In genomic region chr16:97169901-97170512, GRCm38 (mm10) we compare ENCODE assay signal across 8 mouse cellular contexts. TPM values are rescaled to one million over a fixed set of nuclear protein-coding genes. Genes with fewer than 3 reads are reported as not detected.
DNase-seq lines count a peak whose midpoint lies in the region; ATAC-seq and TF ChIP-seq lines count a peak whose summit lies in the region.

No protein-coding gene starts in this region.

- H3K4me2 ChIP-seq in kidney, embryonic 16.5 days (replicated peaks; ENCODE audit: low read depth, low read length): peak overlapping the region; percentile 95
- peak overlapping the region; percentile 15; the same call in 1 of the 2 replicates for H3K4me2 ChIP-seq in liver, embryonic 14.5 days (ENCODE audit: low read depth)
- peak overlapping the region; percentile 57 for H3K4me2 ChIP-seq in stomach, postnatal 0 days (replicated peaks; ENCODE audit: low read depth)

- no peaks in the 10 kb centered on the region for H3K9me3 ChIP-seq in kidney, embryonic 16.5 days (ENCODE audit: low read length)
- no peaks in the 10 kb centered on the region for H3K9me3 ChIP-seq in hindbrain, embryonic 10.5 days
- H3K9me3 ChIP-seq in liver, embryonic 14.5 days (ENCODE audit: control insufficient read depth, low read length): no peaks in the 10 kb centered on the region
- H3K9me3 ChIP-seq in stomach, postnatal 0 days (ENCODE audit: control insufficient read depth, low read length): no peaks in the 10 kb centered on the region

- no peak overlapping the region for H3K27ac ChIP-seq in kidney, embryonic 16.5 days (ENCODE audit: low read length)
- peak overlapping the region; percentile 22 for H3K27ac ChIP-seq in cortical plate, adult 2 months (ENCODE audit: insufficient read depth, low read length)
- peak overlapping the region; percentile 82 for H3K27ac ChIP-seq in hindbrain, embryonic 10.5 days
- H3K27ac ChIP-seq in liver, embryonic 14.5 days: no peak overlapping the region
- no peak overlapping the region for H3K27ac ChIP-seq in stomach, postnatal 0 days (replicated peaks)

- TF ChIP-seq EP300 in liver, embryonic 14.5 days (IDR thresholded peaks at IDR 0.05; ENCODE audit: low read depth): no peak
- TF ChIP-seq EP300 in stomach, postnatal 0 days (optimal IDR thresholded peaks at IDR 0.05): no peak

- 3% methylated on average over 18 of the region's 51 CpGs for WGBS in kidney, embryonic 16.5 days
- under 1% methylated on average over 51 of the region's 51 CpGs for WGBS in hindbrain, embryonic 10.5 days
- 3% methylated on average over 50 of the region's 51 CpGs for WGBS in liver, embryonic 14.5 days (ENCODE audit: insufficient replicate concordance)
- 2% methylated on average over 39 of the region's 51 CpGs for WGBS in stomach, postnatal 0 days

- DNase-seq in kidney, postnatal 14 days: no peak
- DNase-seq in hindbrain, embryonic 10.5 days (ENCODE audit: low spot score): peak; percentile 45
- no peak for DNase-seq in liver, embryonic 14.5 days (ENCODE audit: low read depth in 3 of 3, low spot score in 3 of 3)
- DNase-seq in stomach, postnatal 0 days (ENCODE audit: low spot score): no peak
- DNase-seq in urinary bladder, adult 2 months (ENCODE audit: low spot score): no peak
- DNase-seq in kidney, adult 9 months: no peak

- peak; percentile 65; the same call in 1 of the 2 replicates for ATAC-seq in kidney, embryonic 16.5 days (ENCODE audit: low FRiP score, low TSS enrichment)
- no peak for ATAC-seq in liver, embryonic 14.5 days (ENCODE audit: insufficient read depth)
- ATAC-seq in stomach, postnatal 0 days (ENCODE audit: low FRiP score, low TSS enrichment): no peak

- TF ChIP-seq CTCF in cortical plate, adult 2 months (IDR thresholded peaks at IDR 0.05; ENCODE audit: extremely low read depth, insufficient read depth, low read length): no peak
- TF ChIP-seq CTCF in liver, embryonic 14.5 days (IDR thresholded peaks at IDR 0.05; ENCODE audit: low read depth): no peak
- no peak for TF ChIP-seq CTCF in stomach, postnatal 0 days (IDR thresholded peaks at IDR 0.05; ENCODE audit: low read depth)

- peak overlapping the region; percentile 54 for H3K4me3 ChIP-seq in kidney, embryonic 16.5 days (ENCODE audit: low read length)
- H3K4me3 ChIP-seq in cortical plate, adult 2 months (ENCODE audit: insufficient read depth, low read length): peak overlapping the region; percentile 65
- peak overlapping the region; percentile 66 for H3K4me3 ChIP-seq in hindbrain, embryonic 10.5 days
- H3K4me3 ChIP-seq in liver, embryonic 14.5 days (ENCODE audit: insufficient read depth in 1 of 2, low read depth in 2 of 2, low read length in 2 of 2): 0 out of 4 replicates have a peak overlapping the region, but pooled peaks of 1 of the 2 experiments have one; percentile 4
- 0 out of 2 replicates have a peak overlapping the region, but pooled peaks have one; percentile 37 for H3K4me3 ChIP-seq in stomach, postnatal 0 days (ENCODE audit: low read depth, low read length)

- no peak for TF ChIP-seq POLR2A in cortical plate, adult 2 months (IDR thresholded peaks at IDR 0.05; ENCODE audit: extremely low read depth, insufficient read depth, low read length)

- H3K9ac ChIP-seq in kidney, embryonic 16.5 days (replicated peaks; ENCODE audit: low read length): peak overlapping the region; percentile 38; the same call in 1 of the 2 replicates
- H3K9ac ChIP-seq in liver, embryonic 14.5 days (replicated peaks): no peak overlapping the region
- H3K9ac ChIP-seq in stomach, postnatal 0 days (ENCODE audit: low read length): no peak overlapping the region

- peaks cover 71% of the 10 kb centered on the region for H3K27me3 ChIP-seq in kidney, embryonic 16.5 days (ENCODE audit: insufficient read depth, low read length)
- H3K27me3 ChIP-seq in hindbrain, embryonic 10.5 days (ENCODE audit: insufficient read depth, poor library complexity, severe bottlenecking): peaks cover 84% of the 10 kb centered on the region
- peaks cover 35% of the 10 kb centered on the region for H3K27me3 ChIP-seq in liver, embryonic 14.5 days (ENCODE audit: control insufficient read depth, insufficient read depth, low read length)
- peaks cover 14% of the 10 kb centered on the region; the same call in 1 of the 2 replicates for H3K27me3 ChIP-seq in stomach, postnatal 0 days (ENCODE audit: control insufficient read depth, insufficient read depth, low read length)

- H3K36me3 ChIP-seq in kidney, embryonic 16.5 days (ENCODE audit: insufficient read depth, low read length): no peaks in the 10 kb centered on the region
- no peaks in the 10 kb centered on the region for H3K36me3 ChIP-seq in hindbrain, embryonic 10.5 days
- no peaks in the 10 kb centered on the region for H3K36me3 ChIP-seq in liver, embryonic 14.5 days (replicated peaks; ENCODE audit: control insufficient read depth, insufficient read depth, low read depth)
- no peaks in the 10 kb centered on the region for H3K36me3 ChIP-seq in stomach, postnatal 0 days (ENCODE audit: control insufficient read depth, insufficient read depth, low read length)

- H3K4me1 ChIP-seq in kidney, embryonic 16.5 days (ENCODE audit: insufficient read depth, low read length): peaks cover 9% of the 10 kb centered on the region; the same call in 1 of the 2 replicates
- H3K4me1 ChIP-seq in cortical plate, adult 2 months (ENCODE audit: control insufficient read depth, insufficient read depth, low read length): peaks cover 3% of the 10 kb centered on the region
- H3K4me1 ChIP-seq in hindbrain, embryonic 10.5 days (replicated peaks): peaks cover 22% of the 10 kb centered on the region
- H3K4me1 ChIP-seq in liver, embryonic 14.5 days (replicated peaks; ENCODE audit: control insufficient read depth in 2 of 2, insufficient read depth in 2 of 2, low read length in 1 of 2): no peaks in the 10 kb centered on the region
- no peaks in the 10 kb centered on the region for H3K4me1 ChIP-seq in stomach, postnatal 0 days (replicated peaks; ENCODE audit: control insufficient read depth, insufficient read depth)

RNA-seq across cellular contexts. Expression of gene Dscam, which starts 0.5 kb away (rescaled TPM):
- 0.04 TPM in 2 replicates for polyA plus RNA-seq in kidney, embryonic 16.5 days (2015; fragmentation: Nextera tagmentation; extraction: Ambion mirVana)
- polyA plus RNA-seq in cortical plate, adult 2 months (2012; rRNA removed): 20.4 and 21.8 TPM in 2 replicates
- 0.30 and 1.2 TPM in 2 replicates for polyA plus RNA-seq in hindbrain, embryonic 10.5 days (2016; fragmentation: Nextera tagmentation; extraction: Ambion mirVana)
- polyA plus RNA-seq in liver, embryonic 14.5 days (2012; rRNA removed): under 0.01 TPM in 1 of 2 replicates, not detected in the other
- not detected in 2 replicates for polyA plus RNA-seq in liver, embryonic 14.5 days (2014; fragmentation: Nextera tagmentation; extraction: Ambion mirVana)
- 0.08 and 0.13 TPM in 2 replicates for polyA plus RNA-seq in stomach, postnatal 0 days (2015; fragmentation: Nextera tagmentation; extraction: Ambion mirVana)
- polyA plus RNA-seq in urinary bladder, adult 2 months (2012; rRNA removed): 0.03 TPM in 2 replicates

Comparison
In these comparisons a context has a peak if more than half of its experiments do, and no peak if none do; other contexts are left out.
1. H3K27ac ChIP-seq: peak in cortical plate, adult 2 months (single experiment) and hindbrain, embryonic 10.5 days (single experiment); none in kidney, embryonic 16.5 days (single experiment), liver, embryonic 14.5 days (single experiment) and stomach, postnatal 0 days (single experiment).
2. H3K4me2 ChIP-seq: peak in every context shown above with its lines; median percentile 95 in kidney, embryonic 16.5 days; 57 in stomach, postnatal 0 days; 15 in liver, embryonic 14.5 days.